Mouse (Mus musculus): Measurements from ENCODE around the gene Syt1. TPM values are rescaled to one million over a fixed set of nuclear protein-coding genes. Genes with fewer than 3 reads are reported as not detected.

Syt1 gene
- 0.58 and 0.88 TPM in 2 replicates for polyA plus RNA-seq (2012; rRNA removed)

DNA sequence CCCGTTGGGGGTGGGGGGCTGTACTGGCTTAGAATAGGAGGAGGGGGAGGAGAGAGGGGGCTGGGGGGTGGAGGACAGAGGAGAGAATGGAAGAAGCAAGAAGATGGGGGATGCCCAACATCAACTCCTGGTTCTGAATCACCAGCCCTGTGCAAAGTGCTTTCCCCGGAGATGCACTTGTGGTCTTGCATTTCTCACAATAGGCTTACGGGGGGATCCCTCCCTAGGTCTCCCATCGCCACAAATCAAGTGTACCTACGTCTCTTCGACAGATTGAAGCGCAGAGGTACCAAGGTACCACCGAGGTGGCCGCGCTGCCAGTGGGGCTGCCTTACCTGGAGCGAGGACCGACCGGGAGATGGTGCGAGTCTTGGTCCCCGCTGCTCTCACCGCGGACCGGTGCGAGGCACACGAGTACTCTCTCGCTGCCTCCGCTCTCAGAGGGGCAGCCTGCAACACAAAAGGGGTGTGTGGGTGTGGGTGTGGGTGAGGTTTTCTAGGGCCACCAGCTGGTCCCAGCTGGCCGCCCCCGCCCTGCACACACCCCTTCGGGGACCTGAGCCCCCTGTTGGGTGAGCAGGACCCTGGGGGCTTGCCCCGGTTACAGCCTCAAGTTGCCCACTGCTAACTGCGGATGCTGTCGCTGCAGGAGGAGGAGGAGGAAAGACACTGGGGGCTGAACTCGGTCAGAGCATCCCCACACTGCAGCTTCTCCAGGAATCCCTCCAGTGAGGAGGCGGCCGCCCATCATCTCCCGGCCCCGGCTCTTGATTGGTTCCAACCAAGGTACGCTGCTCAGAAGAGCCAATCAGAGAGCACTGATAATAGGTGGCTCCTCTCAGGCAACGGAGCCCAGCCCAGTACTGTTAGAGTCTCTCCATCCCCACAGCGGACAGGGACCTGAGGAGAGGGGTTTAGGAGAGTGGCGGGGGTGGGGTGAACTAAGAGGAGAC lies at the start of gene Syt1:
TSS of gene Syt1 (minus strand) at position 742 of the 953 bp plus-strand sequence.
- DNase-seq (ENCODE audit: low spot score): no peak

GRCm38 (mm10) chr10:109056500-109056899 lies 45.7 kb upstream of the Syt1 start:
- no peak for DNase-seq (ENCODE audit: low spot score)

GRCm38 (mm10) chr10:109047537-109047936 lies 36.8 kb upstream of the Syt1 start:
- DNase-seq (ENCODE audit: low spot score): no peak

DNA sequence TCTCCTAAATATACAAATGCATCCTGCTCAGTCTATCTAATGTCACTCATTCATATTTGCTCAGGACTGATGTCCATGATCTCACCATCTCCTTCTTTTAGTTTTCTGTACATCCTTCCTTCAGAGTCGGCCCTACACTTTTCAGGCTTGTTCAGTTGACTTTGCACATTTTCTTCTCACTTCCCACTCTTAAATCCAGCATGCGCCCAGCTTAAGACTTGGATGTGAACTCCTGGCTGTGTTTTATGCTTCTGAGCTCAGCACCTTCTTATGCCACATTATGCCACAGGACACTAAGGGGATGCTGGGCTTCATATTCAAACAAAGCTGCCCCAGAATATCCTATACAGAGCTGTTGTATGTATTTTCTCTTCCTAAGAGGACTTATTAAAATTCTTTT lies 36.2 kb upstream of the Syt1 start:
- no peak for DNase-seq (ENCODE audit: low spot score)

DNA sequence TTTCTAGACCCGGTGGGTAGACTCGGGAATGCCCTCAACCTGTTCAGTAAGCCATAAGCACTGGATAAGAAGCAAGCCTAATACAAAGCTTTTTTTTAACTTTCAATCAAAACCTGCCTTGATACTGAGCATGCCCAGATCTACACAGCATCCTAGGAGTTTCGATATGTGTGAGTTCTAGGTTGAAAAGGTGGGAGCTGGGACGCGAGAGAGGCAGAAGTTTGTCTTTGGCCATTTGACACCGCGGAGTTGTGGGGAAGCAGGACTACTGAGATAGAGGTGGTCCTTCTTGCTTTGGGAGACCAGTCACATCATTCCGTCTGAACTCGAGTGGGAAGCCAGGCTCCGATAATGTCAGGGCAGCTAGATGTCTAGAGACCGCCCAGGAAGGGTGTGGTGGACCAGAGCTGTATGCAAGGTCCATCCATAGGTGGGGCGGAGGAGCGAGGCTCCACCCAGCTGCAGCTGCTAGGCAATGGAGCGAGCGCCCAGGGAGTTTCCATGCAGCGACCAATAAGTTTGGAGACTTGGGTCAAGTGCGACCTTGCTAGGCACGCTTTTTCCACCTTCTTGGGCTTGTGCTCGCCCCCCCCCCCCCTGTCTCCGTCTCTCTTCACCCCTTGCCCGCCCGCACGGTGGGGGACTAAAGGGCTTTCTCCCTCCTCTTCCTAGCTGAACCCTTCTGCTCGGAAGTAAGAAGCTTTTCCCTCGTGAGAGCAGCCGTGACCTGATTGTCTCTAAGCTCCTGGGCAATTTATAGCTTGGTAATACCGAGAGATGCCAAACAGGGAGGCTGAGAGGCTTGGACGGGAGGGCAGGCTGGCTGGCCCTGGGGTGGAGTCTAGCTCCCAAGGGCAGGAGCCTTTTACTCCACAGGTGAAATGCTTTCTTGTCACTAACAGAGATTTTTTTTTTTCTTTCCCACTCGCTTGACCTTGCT lies 714 bp upstream of the Syt1 start:
- no peak for DNase-seq (ENCODE audit: low spot score)

GRCm38 (mm10) chr10:109009831-109010230 lies 951 bp downstream of the Syt1 start:
- DNase-seq (ENCODE audit: low spot score): no peak

DNA sequence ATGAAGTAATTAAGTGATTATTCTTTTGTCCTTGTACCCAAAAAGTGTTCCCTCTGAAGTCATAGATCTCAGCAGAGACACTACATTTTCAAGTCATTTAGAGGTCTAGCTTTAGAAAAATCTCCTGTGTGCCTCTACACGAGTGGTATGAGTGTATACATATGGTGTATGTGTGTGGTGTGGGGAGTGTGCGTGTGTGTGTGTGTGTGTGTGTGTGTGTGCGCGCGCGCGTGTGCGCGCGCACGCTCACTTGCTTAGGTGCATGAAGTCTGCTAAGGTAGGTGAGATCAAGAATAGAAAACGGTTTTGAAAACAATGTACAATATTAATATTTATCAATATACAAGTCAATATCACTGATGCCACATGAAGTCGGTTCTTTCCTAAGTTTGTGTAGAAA lies 2.3 kb downstream of the Syt1 start:
- DNase-seq (ENCODE audit: low spot score): no peak

GRCm38 (mm10) chr10:109003482-109003881 lies 7.3 kb downstream of the Syt1 start:
- no peak for DNase-seq (ENCODE audit: low spot score)

GRCm38 (mm10) chr10:108987250-108987649 lies 23.5 kb downstream of the Syt1 start:
- DNase-seq (ENCODE audit: low spot score): no peak

- no peak for DNase-seq (ENCODE audit: low spot score)
Measured at GRCm38 (mm10) chr10:108979660-108980059, 31.1 kb downstream of the Syt1 start.

GRCm38 (mm10) chr10:108954952-108955351 lies 55.8 kb downstream of the Syt1 start:
- DNase-seq (ENCODE audit: low spot score): no peak

DNA sequence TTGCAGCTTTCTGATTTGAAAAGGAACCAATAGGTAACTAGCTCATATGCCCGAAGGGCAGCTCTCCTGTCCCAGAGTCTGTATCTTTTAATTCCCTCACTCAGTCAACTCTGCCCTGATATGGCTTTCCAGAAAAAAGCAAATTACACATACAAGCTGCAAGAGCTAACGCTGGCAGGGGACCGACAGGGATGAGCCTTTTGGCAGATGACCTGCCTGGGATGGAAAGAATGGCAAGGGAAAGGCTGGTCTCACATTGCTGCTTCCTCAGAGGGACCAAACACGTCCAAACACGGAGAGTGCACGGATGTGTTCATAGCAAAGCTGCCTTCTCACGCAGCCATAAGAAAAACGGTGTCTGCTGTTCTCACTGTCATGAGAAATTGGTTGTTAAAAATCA lies 58.6 kb downstream of the Syt1 start:
- DNase-seq (ENCODE audit: low spot score): no peak

- no peak for DNase-seq (ENCODE audit: low spot score)
Measured at GRCm38 (mm10) chr10:108936838-108937430, 73.8 kb downstream of the Syt1 start.

- no peak for DNase-seq (ENCODE audit: low spot score)
Measured at GRCm38 (mm10) chr10:108930299-108930698, 80.5 kb downstream of the Syt1 start.

- no peak for DNase-seq (ENCODE audit: low spot score)
Measured at GRCm38 (mm10) chr10:108929676-108930075, 81.1 kb downstream of the Syt1 start.

DNA sequence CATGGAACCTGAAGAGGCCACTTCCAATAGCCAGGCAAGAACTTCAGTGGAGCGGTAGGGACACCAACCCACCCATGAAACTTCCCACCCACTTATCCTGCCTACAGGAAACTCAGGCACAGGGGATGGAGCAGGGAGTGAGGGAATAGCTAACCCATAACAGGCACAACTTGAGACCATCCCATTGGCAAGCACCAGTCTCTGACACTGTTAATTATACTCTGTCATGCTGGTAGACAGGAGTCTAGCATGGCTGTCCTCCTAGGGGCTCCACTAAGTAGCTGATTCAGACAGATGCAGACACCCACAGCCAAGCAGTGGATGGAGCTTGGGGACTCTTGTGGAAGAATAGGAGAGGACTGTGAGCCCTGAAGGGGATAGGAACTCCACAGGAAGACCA lies 105.5 kb downstream of the Syt1 start:
- no peak for DNase-seq (ENCODE audit: low spot score)

GRCm38 (mm10) chr10:108904371-108904770 lies 106.4 kb downstream of the Syt1 start:
- DNase-seq (ENCODE audit: low spot score): no peak

DNA sequence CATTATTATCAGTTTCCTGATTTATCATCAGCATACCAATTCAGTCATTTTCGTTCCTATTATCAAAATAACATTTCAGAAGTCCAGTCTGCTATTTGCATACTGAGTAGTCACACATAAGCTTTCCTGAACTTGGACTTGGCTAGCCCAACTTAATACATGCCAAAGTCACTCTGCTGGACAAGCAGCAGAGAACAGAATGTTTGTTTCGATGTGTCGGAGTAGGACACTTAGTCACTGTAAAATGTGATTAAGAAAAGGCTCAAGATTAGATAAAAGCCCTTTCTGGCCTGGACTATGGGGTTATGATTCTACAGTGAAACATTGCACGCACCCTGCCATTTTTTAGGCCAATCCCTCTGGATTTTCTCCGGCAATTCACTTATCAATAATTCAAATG lies 114.3 kb downstream of the Syt1 start:
- no peak for DNase-seq (ENCODE audit: low spot score)

- DNase-seq (ENCODE audit: low spot score): no peak
Measured at GRCm38 (mm10) chr10:108893288-108893687, 117.5 kb downstream of the Syt1 start.

DNA sequence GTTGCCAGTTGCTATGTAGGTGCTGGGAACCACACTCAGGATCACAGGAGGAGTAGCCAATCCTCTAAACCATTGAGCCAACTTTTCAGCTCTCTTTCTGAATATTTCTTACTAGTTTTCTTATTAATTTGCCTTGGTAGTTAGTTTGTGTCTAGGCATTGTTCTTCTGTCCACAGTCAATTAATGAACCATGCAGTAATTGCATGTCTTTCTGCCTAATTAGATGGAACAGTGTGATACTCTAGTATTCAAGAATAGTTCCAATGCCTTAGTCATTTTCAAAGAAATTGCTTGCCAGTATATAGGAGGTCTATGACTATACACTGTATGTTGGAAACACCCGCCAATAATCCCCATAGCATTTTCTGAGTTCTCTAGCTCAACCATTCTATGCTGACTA lies 118.3 kb downstream of the Syt1 start:
- no peak for DNase-seq (ENCODE audit: low spot score)

DNA sequence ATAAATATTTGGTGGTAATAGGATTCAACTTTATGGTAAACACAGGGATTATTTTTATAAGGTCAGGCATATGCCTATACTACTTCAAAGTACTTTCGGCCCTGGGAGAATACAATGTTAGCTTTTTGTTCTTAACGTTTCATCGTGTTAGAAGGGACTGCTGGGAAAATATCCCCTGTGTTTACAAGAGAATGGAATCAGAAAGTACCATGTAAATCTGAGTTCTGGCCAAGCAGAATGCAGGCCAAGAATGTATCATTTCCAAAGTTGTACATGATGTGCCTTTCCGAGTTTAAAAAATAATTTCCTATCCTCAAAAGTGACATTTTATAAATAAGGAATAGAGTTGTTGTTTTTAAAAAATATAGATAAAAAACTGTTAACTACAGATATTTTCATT lies 121.7 kb downstream of the Syt1 start:
- no peak for DNase-seq (ENCODE audit: low spot score)

GRCm38 (mm10) chr10:108886781-108887180 lies 124.0 kb downstream of the Syt1 start:
- DNase-seq (ENCODE audit: low spot score): no peak
